Mouse (Mus musculus): ENCODE data around the gene Ppara. TPM values are rescaled to one million over a fixed set of nuclear protein-coding genes. Genes with fewer than 3 reads are reported as not detected.

Gene Ppara
- polyA plus RNA-seq, 1 experiment from 2014 or later = 0.90 TPM

GRCm38 (mm10) chr15:85703858-85704257, 30.9 kb upstream of the Ppara start:
- H3K27ac ChIP-seq (ENCODE audit: low read length) = no peak overlapping the region
- 88% methylated on average over 4 of the region's 4 CpGs for WGBS
- ATAC-seq = no peak

GRCm38 (mm10) chr15:85704341-85705012, 30.3 kb upstream of the Ppara start:
- H3K4me3 ChIP-seq (replicated peaks; ENCODE audit: low read length) = no peak overlapping the region
- no peaks in the 10 kb centered on the region for H3K27me3 ChIP-seq (replicated peaks; ENCODE audit: control insufficient read depth, insufficient read depth, low read length)
- no peak overlapping the region for H3K4me2 ChIP-seq (ENCODE audit: low read length)
- 85% methylated on average over 8 of the region's 8 CpGs for WGBS
- ATAC-seq = no peak
- no peak overlapping the region for H3K9ac ChIP-seq (replicated peaks; ENCODE audit: low read depth, low read length)
- H3K9me3 ChIP-seq (ENCODE audit: control insufficient read depth, low read length) = no peaks in the 10 kb centered on the region
- no peak overlapping the region for H3K27ac ChIP-seq (ENCODE audit: low read length)
- H3K36me3 ChIP-seq (ENCODE audit: control insufficient read depth, insufficient read depth) = peaks cover 40% of the 10 kb centered on the region
- H3K4me1 ChIP-seq (replicated peaks; ENCODE audit: control insufficient read depth, insufficient read depth, low read length) = peaks cover 39% of the 10 kb centered on the region

More at GRCm38 (mm10) chr15:85703858-85704257, 30.9 kb upstream of the Ppara start:
- H3K27me3 ChIP-seq (replicated peaks; ENCODE audit: control insufficient read depth, insufficient read depth, low read length) = no peaks in the 10 kb centered on the region
- H3K4me1 ChIP-seq (replicated peaks; ENCODE audit: control insufficient read depth, insufficient read depth, low read length) = peaks cover 35% of the 10 kb centered on the region
- H3K9me3 ChIP-seq (ENCODE audit: control insufficient read depth, low read length) = no peaks in the 10 kb centered on the region
- H3K4me2 ChIP-seq (ENCODE audit: low read length) = no peak overlapping the region
- peaks cover 42% of the 10 kb centered on the region for H3K36me3 ChIP-seq (ENCODE audit: control insufficient read depth, insufficient read depth)
- no peak overlapping the region for H3K4me3 ChIP-seq (replicated peaks; ENCODE audit: low read length)
- H3K9ac ChIP-seq (replicated peaks; ENCODE audit: low read depth, low read length) = no peak overlapping the region

- H3K27ac ChIP-seq (ENCODE audit: low read length) = no peak overlapping the region
- H3K9me3 ChIP-seq (ENCODE audit: control insufficient read depth, low read length) = no peaks in the 10 kb centered on the region
- no peaks in the 10 kb centered on the region for H3K27me3 ChIP-seq (replicated peaks; ENCODE audit: control insufficient read depth, insufficient read depth, low read length)
- H3K4me1 ChIP-seq (replicated peaks; ENCODE audit: control insufficient read depth, insufficient read depth, low read length) = peaks cover 35% of the 10 kb centered on the region
- no peak overlapping the region for H3K9ac ChIP-seq (replicated peaks; ENCODE audit: low read depth, low read length)
- ATAC-seq = no peak
- H3K4me3 ChIP-seq (replicated peaks; ENCODE audit: low read length) = no peak overlapping the region
- whole genome bisulfite sequencing = 84% methylated on average over 9 of the region's 9 CpGs
- peaks cover 36% of the 10 kb centered on the region for H3K36me3 ChIP-seq (ENCODE audit: control insufficient read depth, insufficient read depth)
- H3K4me2 ChIP-seq (ENCODE audit: low read length) = no peak overlapping the region
These were observed 29.7 kb upstream of the Ppara start for GRCm38 (mm10) chr15:85705013-85705528.

GRCm38 (mm10) chr15:85705566-85706332, 29.0 kb upstream of the Ppara start:
- no peak overlapping the region for H3K9ac ChIP-seq (replicated peaks; ENCODE audit: low read depth, low read length)
- H3K9me3 ChIP-seq (ENCODE audit: control insufficient read depth, low read length) = no peaks in the 10 kb centered on the region
- H3K27me3 ChIP-seq (replicated peaks; ENCODE audit: control insufficient read depth, insufficient read depth, low read length) = no peaks in the 10 kb centered on the region
- peaks cover 31% of the 10 kb centered on the region for H3K4me1 ChIP-seq (replicated peaks; ENCODE audit: control insufficient read depth, insufficient read depth, low read length)
- peaks cover 35% of the 10 kb centered on the region for H3K36me3 ChIP-seq (ENCODE audit: control insufficient read depth, insufficient read depth)
- no peak overlapping the region for H3K4me2 ChIP-seq (ENCODE audit: low read length)
- H3K4me3 ChIP-seq (replicated peaks; ENCODE audit: low read length) = no peak overlapping the region
- no peak overlapping the region for H3K27ac ChIP-seq (ENCODE audit: low read length)
- WGBS = 76% methylated on average over 13 of the region's 13 CpGs
- ATAC-seq = no peak

GRCm38 (mm10) chr15:85706527-85706926, 28.3 kb upstream of the Ppara start:
- H3K36me3 ChIP-seq (ENCODE audit: control insufficient read depth, insufficient read depth) = peaks cover 31% of the 10 kb centered on the region
- no peak overlapping the region for H3K27ac ChIP-seq (ENCODE audit: low read length)
- no peaks in the 10 kb centered on the region for H3K9me3 ChIP-seq (ENCODE audit: control insufficient read depth, low read length)
- no peak overlapping the region for H3K9ac ChIP-seq (replicated peaks; ENCODE audit: low read depth, low read length)
- no peak overlapping the region for H3K4me3 ChIP-seq (replicated peaks; ENCODE audit: low read length)
- no peak overlapping the region for H3K4me2 ChIP-seq (ENCODE audit: low read length)
- peaks cover 24% of the 10 kb centered on the region for H3K4me1 ChIP-seq (replicated peaks; ENCODE audit: control insufficient read depth, insufficient read depth, low read length)
- WGBS = 85% methylated on average over 8 of the region's 8 CpGs
- no peak for ATAC-seq
- H3K27me3 ChIP-seq (replicated peaks; ENCODE audit: control insufficient read depth, insufficient read depth, low read length) = no peaks in the 10 kb centered on the region

- Histone ChIP-seq H3K4me3 (replicated peaks; ENCODE audit: low read length) (no peak overlapping the region), H3K4me1 (replicated peaks; ENCODE audit: control insufficient read depth, insufficient read depth, low read length) (peaks cover 19% of the 10 kb centered on the region), H3K36me3 (ENCODE audit: control insufficient read depth, insufficient read depth) (peaks cover 26% of the 10 kb centered on the region), H3K27ac (ENCODE audit: low read length) (no peak overlapping the region), H3K9me3 (ENCODE audit: control insufficient read depth, low read length) (no peaks in the 10 kb centered on the region), H3K4me2 (ENCODE audit: low read length) (no peak overlapping the region), H3K27me3 (replicated peaks; ENCODE audit: control insufficient read depth, insufficient read depth, low read length) (no peaks in the 10 kb centered on the region), H3K9ac (replicated peaks; ENCODE audit: low read depth, low read length) (no peak overlapping the region)
- 91% methylated on average over 11 of the region's 11 CpGs for WGBS
- ATAC-seq = no peak
These were observed 27.8 kb upstream of the Ppara start for GRCm38 (mm10) chr15:85707017-85707416.

- H3K27ac ChIP-seq (ENCODE audit: low read length) = no peak overlapping the region
- 92% methylated on average over 7 of the region's 7 CpGs for WGBS
These were observed 27.2 kb upstream of the Ppara start for GRCm38 (mm10) chr15:85707458-85708030.

GRCm38 (mm10) chr15:85708217-85708616, 26.6 kb upstream of the Ppara start:
- Histone ChIP-seq H3K4me1 (replicated peaks; ENCODE audit: control insufficient read depth, insufficient read depth, low read length) (peaks cover 10% of the 10 kb centered on the region; the same call in 1 of the 2 replicates), H3K27me3 (replicated peaks; ENCODE audit: control insufficient read depth, insufficient read depth, low read length) (no peaks in the 10 kb centered on the region), H3K27ac (ENCODE audit: low read length) (no peak overlapping the region), H3K9me3 (ENCODE audit: control insufficient read depth, low read length) (no peaks in the 10 kb centered on the region), H3K4me2 (ENCODE audit: low read length) (no peak overlapping the region), H3K9ac (replicated peaks; ENCODE audit: low read depth, low read length) (no peak overlapping the region), H3K4me3 (replicated peaks; ENCODE audit: low read length) (no peak overlapping the region), H3K36me3 (ENCODE audit: control insufficient read depth, insufficient read depth) (peaks cover 20% of the 10 kb centered on the region)
- ATAC-seq = no peak
- 84% methylated on average over 2 of the region's 2 CpGs for whole genome bisulfite sequencing

More at GRCm38 (mm10) chr15:85707458-85708030, 27.2 kb upstream of the Ppara start:
- no peak overlapping the region for H3K4me2 ChIP-seq (ENCODE audit: low read length)
- no peak for ATAC-seq
- peaks cover 26% of the 10 kb centered on the region for H3K36me3 ChIP-seq (ENCODE audit: control insufficient read depth, insufficient read depth)
- H3K4me3 ChIP-seq (replicated peaks; ENCODE audit: low read length) = no peak overlapping the region
- no peaks in the 10 kb centered on the region for H3K27me3 ChIP-seq (replicated peaks; ENCODE audit: control insufficient read depth, insufficient read depth, low read length)
- H3K4me1 ChIP-seq (replicated peaks; ENCODE audit: control insufficient read depth, insufficient read depth, low read length) = peaks cover 14% of the 10 kb centered on the region
- H3K9ac ChIP-seq (replicated peaks; ENCODE audit: low read depth, low read length) = no peak overlapping the region
- no peaks in the 10 kb centered on the region for H3K9me3 ChIP-seq (ENCODE audit: control insufficient read depth, low read length)

GRCm38 (mm10) chr15:85708843-85709242, 25.9 kb upstream of the Ppara start:
- Histone ChIP-seq H3K36me3 (ENCODE audit: control insufficient read depth, insufficient read depth) (peaks cover 18% of the 10 kb centered on the region), H3K9me3 (ENCODE audit: control insufficient read depth, low read length) (no peaks in the 10 kb centered on the region), H3K27ac (ENCODE audit: low read length) (0 out of 2 replicates have a peak overlapping the region, but pooled peaks have one; percentile 30), H3K4me3 (replicated peaks; ENCODE audit: low read length) (no peak overlapping the region), H3K9ac (replicated peaks; ENCODE audit: low read depth, low read length) (no peak overlapping the region), H3K4me2 (ENCODE audit: low read length) (no peak overlapping the region), H3K4me1 (replicated peaks; ENCODE audit: control insufficient read depth, insufficient read depth, low read length) (peaks cover 10% of the 10 kb centered on the region; the same call in 1 of the 2 replicates), H3K27me3 (replicated peaks; ENCODE audit: control insufficient read depth, insufficient read depth, low read length) (no peaks in the 10 kb centered on the region)
- 77% methylated on average over 4 of the region's 4 CpGs for WGBS
- ATAC-seq = peak; percentile 32
